Mouse (Mus musculus): ENCODE data around the gene Dact1. TPM values are rescaled to one million over a fixed set of nuclear protein-coding genes. Genes with fewer than 3 reads are reported as not detected.

Gene Dact1
- total RNA-seq, 2 experiments from 2014 or later = 18.2 to 21.0 TPM

DNA sequence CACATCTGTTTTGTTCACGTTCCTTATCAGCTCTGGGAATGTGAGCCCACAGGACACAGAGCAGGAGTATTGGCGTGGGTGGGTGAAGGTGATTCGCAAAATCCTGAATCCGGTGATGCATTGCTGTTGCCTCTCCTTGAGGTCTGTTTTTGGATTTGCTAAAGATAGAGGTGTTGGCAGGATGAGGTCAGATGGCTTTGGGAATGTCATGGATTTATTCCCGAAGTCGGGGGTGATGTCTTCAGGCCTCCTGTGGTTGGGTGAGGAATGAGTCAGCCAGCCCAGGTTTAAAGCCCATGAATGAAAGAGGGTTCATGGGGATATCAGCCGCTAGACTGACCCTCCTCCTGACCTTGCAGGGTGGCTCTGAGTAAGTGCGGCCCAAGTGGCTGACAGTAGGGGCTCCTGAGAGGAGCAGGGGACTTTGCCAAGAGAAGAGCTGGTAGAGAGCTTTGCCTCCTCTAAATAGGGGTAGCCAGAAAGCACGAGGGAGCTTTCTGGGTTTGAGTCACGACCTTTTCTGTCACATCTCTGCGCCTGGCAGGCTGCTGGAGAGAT lies 27.4 kb downstream of the Dact1 start:
- DNase-seq (ENCODE audit: low spot score in 2 of 2) = no peak

GRCm38 (mm10) chr12:71337896-71338463 lies 28.3 kb downstream of the Dact1 start:
- DNase-seq (ENCODE audit: low spot score in 2 of 2) = no peak

DNA sequence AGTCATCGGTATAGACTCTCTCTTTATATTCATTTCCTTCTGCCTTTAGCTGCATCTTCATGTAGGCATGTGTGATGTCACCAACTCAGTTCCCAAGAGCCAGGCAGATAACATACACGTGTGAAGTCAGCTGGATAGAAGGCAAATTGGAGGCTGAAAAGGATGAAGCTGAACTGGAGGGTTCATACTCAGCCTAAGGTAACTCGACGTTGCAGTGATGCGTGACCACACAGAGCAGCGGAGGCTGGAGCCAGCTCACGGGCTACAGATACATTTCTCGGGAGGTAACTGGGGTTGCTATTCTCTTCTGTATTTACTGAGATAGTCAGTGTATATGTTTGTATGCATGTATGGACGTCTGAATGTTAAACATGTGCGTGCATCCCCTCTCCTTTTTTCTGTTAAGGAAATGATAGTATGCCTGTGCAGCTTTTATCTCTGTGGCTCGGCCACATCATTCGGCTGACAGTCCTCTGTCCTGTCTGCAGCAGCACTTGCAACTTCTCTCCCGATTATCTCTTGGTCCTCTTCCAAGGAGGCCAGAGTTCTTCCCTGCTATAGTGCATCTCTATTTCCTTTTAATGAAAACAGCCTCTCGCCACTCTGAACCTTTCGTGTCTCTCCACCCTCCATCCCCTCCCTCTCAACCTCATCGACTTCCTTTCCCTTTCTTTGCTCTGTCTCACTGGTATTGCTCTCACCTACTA lies 29.6 kb downstream of the Dact1 start:
- no peak for DNase-seq (ENCODE audit: low spot score in 2 of 2)

DNA sequence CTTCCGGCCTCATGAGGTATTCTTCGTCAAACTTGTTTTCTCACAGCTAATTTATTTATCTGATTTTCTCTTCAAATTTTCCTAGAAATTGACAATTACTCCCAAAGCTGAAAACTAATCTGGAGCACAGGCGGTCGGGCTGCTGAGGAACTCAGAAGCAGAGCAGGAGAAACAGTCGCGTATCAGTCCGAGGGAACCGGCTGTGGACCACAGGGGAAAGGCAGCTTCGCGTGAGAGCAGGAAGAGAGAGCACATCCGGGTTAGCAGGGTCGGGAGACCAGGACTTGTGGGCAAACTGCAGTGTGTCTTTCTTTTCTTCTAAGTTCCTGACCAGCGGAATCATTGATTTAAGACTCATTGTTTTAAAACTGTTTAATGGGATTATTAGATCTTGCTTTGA lies 32.7 kb downstream of the Dact1 start:
- DNase-seq (ENCODE audit: low spot score in 2 of 2) = peak in 1 of 2 experiments; percentile 30

DNA sequence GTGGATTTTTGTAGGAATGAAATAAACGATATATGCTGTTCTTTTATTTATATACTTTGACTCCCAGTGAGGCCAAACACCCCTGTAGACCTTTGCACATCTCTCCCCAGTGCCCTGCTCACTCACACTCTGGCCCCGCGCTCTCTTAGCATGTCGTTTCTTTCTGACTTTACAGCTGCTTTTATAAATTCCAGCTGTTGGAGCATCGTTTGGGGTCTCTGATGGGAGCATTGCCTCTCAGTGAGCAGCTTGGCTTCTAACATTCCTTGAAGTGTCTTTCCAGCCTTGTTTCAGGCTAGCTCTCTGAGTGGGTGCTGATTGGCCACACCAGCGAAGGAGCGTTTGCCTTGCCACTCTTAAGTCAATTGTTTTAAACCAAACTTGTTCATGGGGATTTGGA lies 35.8 kb downstream of the Dact1 start:
- DNase-seq (ENCODE audit: low spot score in 2 of 2) = no peak

DNA sequence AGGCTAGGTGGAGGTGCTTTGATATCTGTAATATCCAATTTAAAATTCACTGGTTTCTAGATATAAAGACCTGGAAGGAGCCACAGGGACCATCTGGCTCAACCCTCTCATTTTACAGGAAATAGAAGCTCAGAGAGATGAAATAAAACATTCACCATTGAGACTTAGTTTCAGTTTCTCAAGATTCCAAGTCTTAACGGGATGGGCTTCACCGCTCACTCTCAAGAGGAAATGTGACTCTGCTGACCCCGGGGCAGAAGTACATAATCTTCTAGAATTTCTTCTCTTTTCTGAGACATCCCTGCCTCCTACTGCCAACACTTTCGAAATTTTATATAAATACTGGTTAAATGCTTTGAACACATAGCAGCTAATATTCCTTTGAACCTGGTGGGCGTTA lies 36.4 kb downstream of the Dact1 start:
- DNase-seq (ENCODE audit: low spot score in 2 of 2) = no peak

- DNase-seq (ENCODE audit: low spot score in 2 of 2) = no peak
Observed at GRCm38 (mm10) chr12:71348401-71348896, 38.8 kb downstream of the Dact1 start.

GRCm38 (mm10) chr12:71350077-71350476 lies 40.4 kb downstream of the Dact1 start:
- DNase-seq (ENCODE audit: low spot score in 2 of 2) = no peak

GRCm38 (mm10) chr12:71354656-71355055 lies 45.0 kb downstream of the Dact1 start:
- DNase-seq (ENCODE audit: low spot score in 2 of 2) = no peak

GRCm38 (mm10) chr12:71355092-71355491 lies 45.4 kb downstream of the Dact1 start:
- DNase-seq (ENCODE audit: low spot score in 2 of 2) = no peak

DNA sequence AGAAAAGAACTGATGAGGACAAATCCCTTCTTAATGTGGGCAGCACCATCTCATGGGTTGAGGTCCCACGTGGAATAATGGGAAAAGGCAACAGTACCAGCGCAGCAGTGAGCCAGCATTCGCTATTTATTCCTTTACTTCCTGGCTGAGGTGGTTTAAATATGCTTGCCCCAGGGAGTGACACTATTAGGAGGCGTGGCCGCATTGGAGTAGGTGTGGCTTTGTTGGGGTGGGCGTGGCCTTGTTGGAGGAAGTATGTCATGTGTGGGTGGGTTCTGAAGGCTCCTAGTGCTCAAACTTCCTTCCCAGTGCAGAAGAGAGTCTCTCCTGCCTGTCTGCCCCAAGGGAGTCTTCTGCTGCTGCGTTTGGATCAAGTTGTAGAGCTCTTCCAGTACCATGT lies 51.9 kb downstream of the Dact1 start:
- DNase-seq (ENCODE audit: low spot score in 2 of 2) = no peak

DNA sequence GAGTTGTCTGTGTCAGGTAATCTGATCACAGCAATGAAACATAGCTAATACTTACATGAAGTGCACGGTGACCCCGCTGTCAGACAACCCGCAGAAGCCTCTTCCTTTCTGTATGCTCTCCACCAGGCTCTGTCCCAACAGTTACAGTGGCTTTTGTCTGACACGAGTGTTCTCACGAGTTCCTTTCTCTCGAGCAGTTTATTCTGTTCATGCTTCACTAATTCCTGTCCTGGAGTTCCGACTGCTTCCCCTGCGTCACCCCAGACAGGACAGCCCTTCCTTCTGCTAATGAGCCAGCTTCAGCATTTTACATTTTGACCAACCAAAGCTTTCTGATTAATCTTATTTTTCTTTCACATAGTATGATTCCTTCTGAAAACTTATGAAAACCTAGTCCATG lies 52.7 kb downstream of the Dact1 start:
- DNase-seq (ENCODE audit: low spot score in 2 of 2) = no peak

GRCm38 (mm10) chr12:71364106-71364505 lies 54.4 kb downstream of the Dact1 start:
- peak in 1 of 2 experiments; percentile 43 for DNase-seq (ENCODE audit: low spot score in 2 of 2)

DNA sequence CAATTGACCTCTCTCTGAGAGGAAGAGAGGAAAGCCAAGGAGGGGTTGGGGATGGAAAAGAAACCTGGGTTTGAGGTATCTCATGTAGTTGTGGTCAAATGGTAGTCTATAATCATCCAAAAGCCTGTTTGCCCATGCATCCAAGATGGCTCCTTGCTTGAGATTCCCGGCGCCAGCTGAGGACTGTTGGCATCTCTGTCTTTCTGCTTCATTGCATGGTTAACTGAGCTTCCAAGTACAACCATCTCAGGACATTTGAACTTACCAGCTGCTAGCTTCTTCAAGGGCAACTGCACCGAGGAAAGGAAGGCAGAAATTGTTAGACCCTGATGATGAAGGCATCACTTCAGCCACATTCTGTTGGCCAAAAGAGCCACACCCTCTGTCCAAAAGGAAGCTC lies 54.8 kb downstream of the Dact1 start:
- DNase-seq (ENCODE audit: low spot score in 2 of 2) = no peak

DNA sequence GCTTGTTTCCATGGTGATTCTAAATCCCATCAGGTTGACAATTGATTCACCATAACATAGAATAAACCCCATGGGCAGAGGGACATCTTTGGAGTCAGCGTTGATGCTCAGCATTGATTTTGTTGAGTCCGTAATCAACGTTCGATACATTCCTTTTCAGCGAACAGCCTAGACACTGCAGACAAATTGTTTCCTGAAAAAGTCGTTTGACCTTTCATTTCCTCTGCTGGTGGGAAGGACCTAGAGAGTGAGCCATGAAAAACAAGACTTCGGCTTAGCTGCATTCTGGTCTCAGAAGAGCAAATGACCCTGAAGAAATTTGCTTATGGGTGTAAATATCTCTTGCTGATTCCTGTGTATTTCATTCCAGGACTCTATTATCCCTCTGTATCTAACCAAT lies 55.5 kb downstream of the Dact1 start:
- no peak for DNase-seq (ENCODE audit: low spot score in 2 of 2)

- DNase-seq (ENCODE audit: low spot score in 2 of 2) = peak in 1 of 2 experiments; percentile 56
Observed at GRCm38 (mm10) chr12:71366175-71366574, 56.5 kb downstream of the Dact1 start.

DNA sequence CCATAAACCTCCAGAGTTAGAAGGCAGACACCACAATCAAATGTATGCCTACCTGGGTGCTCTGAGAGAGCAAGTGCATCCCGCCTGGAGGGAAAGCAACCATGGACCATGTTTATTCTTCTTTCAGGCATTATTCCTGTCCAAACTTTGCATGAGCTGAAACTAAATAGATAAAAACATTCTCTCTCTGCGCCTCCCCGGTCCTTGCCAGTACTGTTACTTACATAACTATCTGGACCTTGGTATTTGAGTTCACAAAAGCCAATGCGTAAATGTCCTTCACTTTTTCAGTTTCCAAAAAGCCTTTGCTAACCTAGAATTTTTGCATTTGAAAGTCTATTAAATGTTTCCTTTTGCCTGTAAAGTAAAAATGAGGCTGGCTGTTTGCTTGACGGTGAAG lies 58.9 kb downstream of the Dact1 start:
- DNase-seq (ENCODE audit: low spot score in 2 of 2) = no peak

Other genes with a start within 250 kb of the Dact1 start
- gene Tomm20l, start 198.5 kb upstream of the Dact1 start, total RNA-seq (2021) = not detected
- 10 to 100 TPM; 71.5 to 72.2 TPM for gene Timm9, start 173.2 kb upstream of the Dact1 start, total RNA-seq (2021)
- 1 to 10 TPM; 7.2 to 7.9 TPM for gene 2700049A03Rik, start 173.0 kb upstream of the Dact1 start, total RNA-seq (2021)